Mouse (Mus musculus) layer of hippocampus, postnatal 25 days (tissue): ENCODE results near the gene Celf2. TPM values are rescaled to one million over a fixed set of nuclear protein-coding genes. Genes with fewer than 3 reads are reported as not detected.

Source experiments
- DNase-seq, 2 experiments: peaks; one replicate each; pipeline ENCODE4 v3.0.0; 2022; ENCODE audit warnings: mixed read lengths in 2 of 2, low spot score in 1 of 2; ENCODE audit errors: extremely low spot score in 1 of 2
- total RNA-seq, 2 experiments: library from RNA; stranded (reverse); gene quantifications; 2 replicates each; pipeline ENCODE4 v1.2.3; 2021

Celf2 gene
- total RNA-seq, 2 experiments from 2014 or later = 405 to 532 TPM

DNA sequence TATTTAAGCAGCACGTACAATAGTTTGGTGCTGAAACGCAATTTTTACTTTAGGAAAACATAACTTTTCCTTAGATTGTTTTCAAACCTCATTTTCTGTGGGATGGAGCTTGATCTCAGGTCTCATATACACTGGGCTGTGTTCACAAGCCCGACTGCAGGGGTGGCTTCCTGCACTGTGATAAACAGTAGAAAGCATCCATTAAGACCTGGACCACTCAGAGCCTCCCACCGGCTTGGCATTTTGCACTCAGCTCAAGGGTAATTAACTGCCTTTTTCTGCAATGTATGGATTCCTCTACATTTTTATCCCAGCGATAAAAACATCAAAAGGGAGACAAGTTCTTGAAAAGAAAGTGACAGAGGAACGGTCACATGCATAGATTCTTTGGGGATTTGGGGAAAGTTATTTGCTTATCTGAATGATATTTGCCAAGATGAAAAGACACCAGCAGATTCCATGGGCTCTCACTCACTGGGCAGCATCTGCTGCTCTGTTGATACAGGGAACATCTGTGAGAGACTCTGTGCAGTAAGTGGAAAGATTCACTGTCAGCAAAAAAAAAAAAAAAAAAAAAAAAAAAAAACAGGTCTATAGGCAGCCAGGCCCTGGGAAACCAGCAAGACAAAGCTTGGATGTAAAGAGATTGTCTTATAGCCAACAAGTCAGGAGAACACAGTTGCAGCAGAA, 465.4 kb downstream of the Celf2 start:
- DNase-seq = no peak

GRCm38 (mm10) chr2:7040940-7041339, 468.4 kb downstream of the Celf2 start:
- DNase-seq = no peak

GRCm38 (mm10) chr2:7038991-7039390, 470.4 kb downstream of the Celf2 start:
- DNase-seq = no peak

DNA sequence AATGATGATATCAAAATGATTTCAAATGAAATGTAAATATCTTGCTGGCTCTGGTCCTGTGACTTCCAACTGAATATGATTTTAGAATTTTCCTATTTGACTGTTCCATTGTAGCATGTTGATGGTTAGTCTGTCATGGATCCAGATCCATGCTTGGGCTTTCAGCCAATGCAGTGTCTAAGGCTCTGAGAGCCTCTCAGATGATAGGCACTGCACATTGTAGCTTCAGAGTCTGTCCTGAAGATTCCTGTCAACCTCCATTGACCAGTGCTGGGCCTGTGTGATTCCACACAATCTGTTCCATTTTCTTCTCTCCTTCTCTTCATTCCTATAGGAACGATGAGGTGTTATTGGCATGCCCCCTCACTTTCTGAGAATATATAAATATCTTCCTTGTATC, 478.0 kb downstream of the Celf2 start:
- no peak for DNase-seq

- DNase-seq = no peak
Observed at GRCm38 (mm10) chr2:7026737-7027136, 482.6 kb downstream of the Celf2 start.

- no peak for DNase-seq
Observed at GRCm38 (mm10) chr2:7025594-7025993, 483.8 kb downstream of the Celf2 start.

GRCm38 (mm10) chr2:7022184-7022583, 487.2 kb downstream of the Celf2 start:
- DNase-seq = no peak

DNA sequence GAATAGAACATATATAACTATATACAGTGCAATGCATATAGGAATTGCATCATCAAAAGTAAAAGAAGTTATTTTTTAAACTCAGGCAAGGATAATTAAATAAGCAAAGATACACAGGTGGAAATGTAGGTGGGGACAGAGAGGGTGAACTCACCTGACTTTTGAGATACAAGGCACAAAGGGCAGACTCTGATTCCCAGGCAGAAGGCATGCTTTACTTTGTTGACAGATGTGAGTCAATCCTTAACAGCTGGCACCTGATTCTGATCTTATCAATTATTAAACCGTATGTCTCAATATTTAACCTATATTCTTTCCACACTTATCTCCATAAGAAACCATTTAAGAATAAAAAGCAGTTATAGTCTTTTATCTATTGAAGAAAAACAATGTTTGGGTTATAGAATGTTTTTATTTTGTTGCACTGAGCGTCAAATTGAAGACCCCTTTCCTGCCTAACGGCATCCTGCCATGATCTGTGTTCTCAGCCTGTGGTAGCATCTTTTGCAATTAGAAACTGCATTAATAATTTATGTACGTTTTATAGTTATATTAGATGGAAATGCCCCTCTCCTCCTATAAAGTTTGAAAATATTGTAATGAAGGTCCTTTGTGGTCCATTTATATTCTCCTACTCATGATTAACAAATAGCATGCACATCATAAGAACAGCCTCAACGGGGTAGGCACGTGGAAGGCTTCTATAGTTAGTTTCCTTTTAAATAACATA, 491.8 kb downstream of the Celf2 start:
- no peak for DNase-seq

- no peak for DNase-seq
Observed at GRCm38 (mm10) chr2:7013126-7013525, 496.2 kb downstream of the Celf2 start.

DNA sequence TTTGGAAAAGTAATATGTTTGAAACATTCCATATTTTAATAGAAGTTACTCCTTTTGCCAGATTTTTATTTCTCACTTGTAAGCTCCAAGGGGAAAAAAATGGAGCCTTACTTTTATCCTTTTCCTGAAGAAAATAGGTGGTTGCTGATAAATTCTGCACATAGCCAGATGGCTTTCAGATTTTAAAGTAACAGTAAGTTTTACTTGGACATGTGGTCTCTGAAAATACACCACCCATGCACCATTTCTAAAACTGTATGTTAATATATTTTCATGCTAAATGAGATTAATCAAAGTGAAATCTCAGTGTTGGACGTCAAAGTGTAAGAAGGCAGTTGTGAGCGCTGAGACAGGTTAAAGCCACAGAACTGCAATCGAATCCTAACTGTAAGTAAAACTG, 502.5 kb downstream of the Celf2 start:
- DNase-seq = no peak

- DNase-seq = no peak
Observed at GRCm38 (mm10) chr2:7001967-7002366, 507.4 kb downstream of the Celf2 start.

DNA sequence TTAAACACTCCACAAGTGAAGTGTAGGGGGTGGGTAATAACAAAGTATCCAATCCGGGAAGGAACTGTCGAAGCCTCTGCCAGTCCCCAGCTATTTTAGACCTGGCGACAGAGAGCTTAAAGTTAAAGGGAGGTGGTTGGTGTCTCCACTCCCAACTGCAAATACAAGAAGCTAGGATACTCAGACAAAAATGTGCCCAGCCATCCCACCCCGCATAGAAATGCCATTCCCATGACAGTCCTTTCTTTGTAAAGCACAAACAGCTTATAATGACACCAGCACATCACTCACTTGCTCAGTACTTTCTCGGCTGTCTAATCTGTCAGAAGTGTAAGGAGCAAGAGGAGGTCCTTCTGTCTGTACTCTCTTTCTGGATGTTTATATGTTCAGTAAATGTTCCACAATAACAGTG, 518.3 kb downstream of the Celf2 start:
- no peak for DNase-seq

DNA sequence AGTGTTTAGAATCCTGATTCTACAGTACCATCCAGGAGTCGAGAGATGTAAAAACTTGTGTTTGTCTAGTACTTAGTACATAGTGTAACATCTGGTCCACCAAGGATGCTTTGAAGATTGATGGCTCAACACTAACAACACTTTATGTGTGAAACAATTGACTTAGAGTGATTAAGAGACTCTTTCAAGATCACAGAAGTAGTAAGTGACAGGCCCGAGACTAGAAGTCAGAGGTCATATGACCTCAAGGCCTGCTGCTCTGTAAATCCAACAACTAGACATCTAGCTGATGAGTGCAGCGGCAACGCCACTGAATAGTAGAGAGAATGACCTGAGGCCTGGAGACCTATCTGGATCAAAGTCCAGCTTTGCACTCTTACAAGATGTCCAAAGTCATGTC, 523.7 kb downstream of the Celf2 start:
- DNase-seq = no peak

DNA sequence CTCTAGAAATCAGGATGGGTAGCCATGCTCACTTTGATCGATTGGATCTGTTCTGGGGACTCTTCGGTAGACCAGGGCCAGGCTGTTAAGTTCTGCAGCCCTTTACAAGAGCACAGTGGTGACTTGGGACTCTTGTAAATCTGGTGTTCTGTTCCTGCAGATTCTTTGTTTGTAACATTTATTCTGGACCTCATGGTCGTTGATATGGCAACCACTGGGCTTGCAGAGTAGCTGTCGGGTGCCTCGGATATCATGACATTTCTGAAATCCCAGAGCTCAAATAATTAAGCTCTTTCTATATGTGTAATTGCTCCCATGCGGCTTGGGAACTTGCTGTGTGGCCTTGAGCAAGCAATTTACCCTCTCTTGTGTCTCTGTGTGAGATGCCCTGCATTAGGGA, 525.5 kb downstream of the Celf2 start:
- no peak for DNase-seq

DNA sequence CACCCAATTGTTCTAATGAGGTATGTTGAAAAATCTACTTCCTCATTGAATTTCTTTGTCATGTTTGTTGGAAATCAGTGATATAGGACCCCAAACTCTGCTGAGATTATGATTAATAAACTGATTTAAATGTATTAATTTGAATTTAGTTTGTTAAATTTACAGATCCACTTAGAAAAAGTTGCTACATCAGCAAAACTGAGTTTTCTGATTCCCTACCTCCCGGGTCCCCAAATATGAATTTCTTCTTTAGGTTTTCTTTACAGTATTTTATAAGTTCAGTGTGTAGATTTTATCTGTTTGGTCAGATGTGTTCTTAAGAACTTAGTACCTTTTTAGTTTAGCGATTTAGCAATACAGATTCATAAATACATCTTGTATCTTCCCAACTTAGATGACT, 533.1 kb downstream of the Celf2 start:
- no peak for DNase-seq

DNA sequence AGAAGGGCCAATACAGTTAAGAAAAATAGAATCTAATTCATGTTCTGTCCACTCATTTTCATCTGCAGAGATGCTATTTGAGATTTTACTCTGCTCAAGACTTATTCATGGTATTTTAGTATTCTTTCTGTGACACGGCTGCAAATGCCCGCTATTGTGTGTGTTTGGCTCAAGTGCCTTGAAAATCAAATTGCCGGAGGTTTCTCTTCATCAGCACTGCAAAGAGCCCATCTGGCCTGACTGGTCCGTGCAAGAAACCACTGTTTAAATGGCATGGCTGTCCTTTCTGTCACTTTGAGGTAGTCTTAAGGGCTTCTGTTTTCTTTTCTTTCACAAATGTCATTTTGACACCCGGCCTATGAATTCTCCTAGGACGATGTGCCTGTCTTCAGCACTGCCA, 540.1 kb downstream of the Celf2 start:
- DNase-seq = no peak

GRCm38 (mm10) chr2:6965243-6965642, 544.1 kb downstream of the Celf2 start:
- no peak for DNase-seq

DNA sequence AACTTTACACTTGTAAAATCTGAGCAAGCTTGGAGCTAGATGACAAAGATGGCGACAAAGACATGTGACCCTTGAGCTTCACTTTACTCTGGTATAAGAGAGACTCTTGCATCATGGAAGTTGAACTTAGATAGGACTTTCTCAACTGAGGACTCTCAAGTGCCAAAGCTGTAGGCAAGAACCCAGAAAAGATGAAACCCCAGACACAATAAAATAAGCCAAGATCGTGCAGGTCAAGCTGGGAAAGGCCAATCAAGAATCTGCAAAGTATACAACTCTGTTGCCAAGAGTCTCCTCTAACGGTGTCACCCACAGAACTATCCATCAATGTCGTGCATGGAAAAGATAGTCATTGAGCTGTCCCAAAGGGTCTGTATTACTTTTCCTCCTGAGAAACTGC, 558.7 kb downstream of the Celf2 start:
- DNase-seq = no peak

- no peak for DNase-seq
Observed at GRCm38 (mm10) chr2:6945638-6946415, 563.5 kb downstream of the Celf2 start.

DNA sequence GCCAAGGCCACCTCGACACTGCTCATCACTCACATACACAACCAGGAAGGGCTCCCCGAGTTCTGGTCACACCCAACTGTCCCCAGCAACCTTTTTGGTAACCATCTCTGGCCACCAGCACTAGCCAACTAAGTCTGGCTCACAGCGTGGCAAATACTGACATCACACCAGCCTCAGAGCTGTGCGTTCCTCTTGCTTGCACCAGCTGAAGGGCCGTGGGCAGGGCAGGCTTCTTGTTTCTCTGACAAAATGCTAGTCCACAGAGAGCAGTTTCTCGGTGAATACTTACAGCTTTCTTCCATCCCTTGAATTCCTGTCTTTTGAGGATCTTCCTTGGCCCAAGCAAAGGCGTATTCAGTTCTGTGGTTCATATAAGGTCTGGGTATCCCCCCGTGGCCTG, 565.7 kb downstream of the Celf2 start:
- no peak for DNase-seq

DNA sequence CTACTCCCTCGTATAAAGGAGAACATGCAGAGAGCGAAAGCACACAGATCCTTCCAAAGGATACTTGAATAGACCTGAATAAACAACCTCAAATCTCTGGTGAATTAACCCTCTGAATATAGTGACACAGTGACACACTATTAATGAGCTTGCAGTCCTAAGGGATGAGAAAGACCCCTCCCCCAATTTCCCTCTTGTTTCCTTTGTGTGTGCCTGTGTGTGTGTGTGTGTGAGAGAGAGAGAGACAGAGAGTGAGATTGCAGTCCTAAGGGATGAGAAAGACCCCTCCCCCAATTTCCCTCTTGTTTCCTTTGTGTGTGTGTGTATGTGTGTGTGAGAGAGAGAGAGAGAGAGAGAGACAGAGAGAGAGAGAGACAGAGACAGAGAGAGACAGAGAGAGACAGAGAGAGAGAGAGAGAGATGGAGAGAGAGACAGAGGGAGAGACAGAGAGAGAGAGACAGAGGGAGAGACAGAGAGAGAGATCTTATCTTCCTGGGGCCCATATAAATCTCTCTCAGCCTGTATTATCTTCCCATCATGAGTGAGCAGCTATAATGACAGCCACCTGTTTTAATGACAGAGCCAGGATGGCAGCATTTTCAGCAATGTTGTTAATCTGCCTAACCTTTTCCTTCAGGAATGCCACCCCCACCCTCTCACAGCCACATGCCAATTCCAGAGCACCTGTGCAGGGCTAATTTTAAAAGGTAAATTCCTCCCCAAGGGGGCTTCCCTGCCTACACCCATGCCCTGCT, 566.5 kb downstream of the Celf2 start:
- DNase-seq = no peak
